Mouse (Mus musculus) bone marrow, adult 2 months (tissue): ENCODE results near the gene Zfp296. TPM values are rescaled to one million over a fixed set of nuclear protein-coding genes. Genes with fewer than 3 reads are reported as not detected.

ENCODE experiments used
- H3K27ac ChIP-seq: fragments of 200-500 bp; 2 replicates; pipeline ENCODE4 v1.5.1; 2012; ENCODE audit warnings: low read depth, mild to moderate bottlenecking, control low read depth, inconsistent platforms, low read length; ENCODE audit not compliant: control insufficient read depth, poor library complexity, insufficient read depth
- H3K4me1 ChIP-seq: fragments of 200-500 bp; 2 replicates; pipeline ENCODE4 v1.6.1; 2011; ENCODE audit warnings: low read length; ENCODE audit not compliant: control insufficient read depth, insufficient read depth
- H3K4me3 ChIP-seq: fragments of 200-500 bp; replicated peaks from 2 replicates; pipeline ENCODE3; 2011; ENCODE audit warnings: mild to moderate bottlenecking, low read depth, low read length, control low read depth; ENCODE audit not compliant: control insufficient read depth
- CTCF ChIP-seq: fragments of 200-500 bp; IDR thresholded peaks from 2 replicates; pipeline ENCODE4 v1.5.1; 2011; ENCODE audit warnings: low read length, control low read depth; ENCODE audit not compliant: control insufficient read depth, insufficient read depth
- POLR2A ChIP-seq: fragments of 200-500 bp; IDR thresholded peaks from 2 replicates; pipeline ENCODE4 v1.6.1; 2011; ENCODE audit warnings: low read depth, mild to moderate bottlenecking, control low read depth, low read length, borderline replicate concordance; ENCODE audit not compliant: control insufficient read depth
- WGBS: fragments of 180-500 bp; shearing (Covaris S2); methylation state at CpG from one replicate; pipeline ENCODE4 v1.1.7; 2018; 5-methylcytosine and 5-hydroxymethylcytosine counted together
- polyA plus RNA-seq: library from polyadenylated mRNA; stranded (reverse); fragments of >200 nt; gene quantifications from 2 replicates; pipeline ENCODE4 v1.2.4, GENCODE M21; 2011; ENCODE audit warnings: low replicate concordance; ENCODE audit not compliant: missing spikeins, insufficient read depth, insufficient read length

Zfp296 gene
- polyA plus RNA-seq, 1 experiment, result 3.0 TPM

DNA sequence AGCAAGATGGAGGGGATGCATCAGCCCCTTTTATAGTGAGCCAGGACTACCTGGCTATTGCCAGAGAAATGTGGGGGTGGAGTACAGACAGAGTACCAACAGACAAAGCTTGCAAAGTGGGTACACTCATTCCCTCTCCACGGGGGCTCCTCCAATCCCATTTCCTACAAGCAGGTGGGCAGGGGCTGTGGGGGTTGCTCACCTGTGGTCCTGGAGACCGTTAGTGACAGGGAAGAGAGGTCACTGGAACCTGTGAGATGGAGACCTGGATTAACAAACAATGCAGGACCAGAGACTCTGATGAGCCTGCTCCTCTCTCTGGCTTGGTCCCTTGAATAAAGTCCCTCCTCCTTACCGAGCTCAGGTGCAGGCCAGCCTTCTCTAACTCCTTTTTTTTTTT lies 50.6 kb downstream of the Zfp296 start:
- 67% methylated on average over 3 of the region's 3 CpGs for WGBS
- no peak overlapping the region for H3K4me3 ChIP-seq
- TF ChIP-seq CTCF (no peak), POLR2A (no peak)
- H3K4me1 ChIP-seq, result peaks cover 3% of the 10 kb centered on the region; the same call in 1 of the 2 replicates
- H3K27ac ChIP-seq, result peak overlapping the region; percentile 17; the same call in 1 of the 2 replicates

DNA sequence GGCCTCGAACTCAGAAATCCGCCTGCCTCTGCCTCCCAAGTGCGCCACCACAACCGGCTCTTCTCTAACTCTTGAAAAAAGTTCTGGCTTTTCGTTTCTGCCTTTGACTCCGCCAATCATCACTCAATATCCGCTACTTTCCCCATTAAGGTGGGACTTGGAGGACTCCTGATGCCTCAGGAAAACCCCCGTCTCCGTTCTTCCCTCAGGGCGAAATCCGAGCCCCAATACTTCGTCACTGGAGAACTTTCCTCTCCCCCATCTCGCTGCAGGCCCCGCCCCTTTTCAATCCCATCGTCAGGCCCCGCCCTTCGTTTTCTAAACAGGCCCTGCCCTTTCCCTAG lies 51.1 kb downstream of the Zfp296 start:
- H3K4me1 ChIP-seq, result peaks cover 3% of the 10 kb centered on the region; the same call in 1 of the 2 replicates
- WGBS, result 5% methylated on average over 17 of the region's 17 CpGs
- peak overlapping the region; percentile 17 for H3K27ac ChIP-seq
- peak overlapping the region; percentile 52 for H3K4me3 ChIP-seq
- TF ChIP-seq CTCF (no peak), POLR2A (no peak)

- Histone ChIP-seq H3K4me3 (peak overlapping the region; percentile 85), H3K4me1 (peaks cover 3% of the 10 kb centered on the region; the same call in 1 of the 2 replicates), H3K27ac (peak overlapping the region; percentile 97)
- TF ChIP-seq POLR2A (0 out of 2 replicates have a peak, but pooled peaks have one; percentile 29), CTCF (no peak)
- 1% methylated on average over 57 of the region's 57 CpGs for WGBS
Measured at GRCm38 (mm10) chr7:19628536-19629360, 51.7 kb downstream of the Zfp296 start.

DNA sequence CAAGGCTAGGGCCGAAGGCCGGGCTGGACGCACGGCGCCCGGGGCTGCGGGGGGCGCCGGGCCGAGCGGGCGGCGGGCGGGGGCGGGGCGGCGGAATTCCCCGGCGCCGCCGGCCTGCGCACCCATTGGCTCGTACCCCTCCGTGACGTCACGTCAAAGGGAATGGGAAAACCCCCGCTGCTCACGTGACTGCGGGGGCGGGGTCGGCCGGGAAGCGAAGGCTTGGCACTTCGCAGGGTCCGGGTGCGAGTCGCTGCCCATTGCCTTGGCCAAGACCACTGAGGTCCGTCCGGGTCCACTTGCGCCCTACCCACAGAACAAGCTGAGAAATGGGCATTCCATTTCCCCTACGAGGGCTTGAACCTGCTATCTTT lies 52.3 kb downstream of the Zfp296 start, which contains the start of gene Relb:
TSS of gene Relb (minus strand) at position 78 of the 374 bp plus-strand sequence.
- no peak for TF ChIP-seq CTCF
- TF ChIP-seq POLR2A, result no peak; the same call in 1 of the 2 replicates
- H3K27ac ChIP-seq, result peak within 1 kb of the TSS; percentile 97
- under 1% methylated on average over 35 of the region's 41 CpGs for WGBS
- H3K4me1 ChIP-seq, result peaks cover 3% of the 10 kb centered on the region; the same call in 1 of the 2 replicates
- peak within 1 kb of the TSS; percentile 85 for H3K4me3 ChIP-seq

Other genes starting within 250 kb of the Zfp296 start
- gene Ercc1, start 232.5 kb upstream of the Zfp296 start, polyA plus RNA-seq, result 19.2 and 31.3 TPM in 2 replicates
- 11.7 and 13.7 TPM in 2 replicates for gene Cd3eap, start 217.8 kb upstream of the Zfp296 start, polyA plus RNA-seq
- 1.7 and 4.0 TPM in 2 replicates for gene Ppp1r13l, start 217.5 kb upstream of the Zfp296 start, polyA plus RNA-seq
- 17.9 and 31.9 TPM in 2 replicates for gene Ercc2, start 195.3 kb upstream of the Zfp296 start, polyA plus RNA-seq
- gene Klc3, start 173.2 kb upstream of the Zfp296 start, polyA plus RNA-seq, result 1.6 and 1.9 TPM in 2 replicates
- 25.1 and 31.8 TPM in 2 replicates for gene Ckm, start 172.5 kb upstream of the Zfp296 start, polyA plus RNA-seq
- gene Mark4, start 118.5 kb upstream of the Zfp296 start, polyA plus RNA-seq, result 10.1 and 14.6 TPM in 2 replicates
- gene Exoc3l2, start 114.0 kb upstream of the Zfp296 start, polyA plus RNA-seq, result 4.2 and 10.3 TPM in 2 replicates
- gene Bloc1s3, start 68.9 kb upstream of the Zfp296 start, polyA plus RNA-seq, result 4.4 and 8.0 TPM in 2 replicates
- gene Trappc6a, start 68.9 kb upstream of the Zfp296 start, polyA plus RNA-seq, result 12.4 and 12.7 TPM in 2 replicates
- gene Nkpd1, start 59.4 kb upstream of the Zfp296 start, polyA plus RNA-seq, result not detected in 2 replicates
- gene Ppp1r37, start 14.2 kb upstream of the Zfp296 start, polyA plus RNA-seq, result 71.6 and 93.5 TPM in 2 replicates
- 52.9 and 74.3 TPM in 2 replicates for gene Gemin7, start 308 bp downstream of the Zfp296 start, polyA plus RNA-seq
- 64.7 and 98.2 TPM in 2 replicates for gene Clasrp, start 27.2 kb downstream of the Zfp296 start, polyA plus RNA-seq
- 6.4 and 12.0 TPM in 2 replicates for gene Relb, start 52.2 kb downstream of the Zfp296 start, polyA plus RNA-seq
- gene Clptm1, start 87.7 kb downstream of the Zfp296 start, polyA plus RNA-seq, result 18.1 and 31.2 TPM in 2 replicates
- 13.2 TPM in 1 of 2 replicates, not detected in the other for gene Apoc2, start 100.7 kb downstream of the Zfp296 start, polyA plus RNA-seq
- 7.6 TPM in 1 of 2 replicates, not detected in the other for gene Gm44805, start 104.1 kb downstream of the Zfp296 start, polyA plus RNA-seq
- 3.6 and 18.7 TPM in 2 replicates for gene Apoc4, start 104.2 kb downstream of the Zfp296 start, polyA plus RNA-seq
- gene Apoc1, start 115.4 kb downstream of the Zfp296 start, polyA plus RNA-seq, result 48.3 and 137 TPM in 2 replicates
- 205 and 422 TPM in 2 replicates for gene Apoe, start 121.9 kb downstream of the Zfp296 start, polyA plus RNA-seq
- gene Tomm40, start 138.2 kb downstream of the Zfp296 start, polyA plus RNA-seq, result 19.2 and 19.3 TPM in 2 replicates
- 1.9 and 4.7 TPM in 2 replicates for gene Nectin2, start 173.2 kb downstream of the Zfp296 start, polyA plus RNA-seq
- gene Bcam, start 193.7 kb downstream of the Zfp296 start, polyA plus RNA-seq, result 0.79 and 4.5 TPM in 2 replicates
- gene Cblc, start 219.5 kb downstream of the Zfp296 start, polyA plus RNA-seq, result not detected in 2 replicates
- gene Bcl3, start 245.5 kb downstream of the Zfp296 start, polyA plus RNA-seq, result 6.4 and 13.0 TPM in 2 replicates